Mouse (Mus musculus) liver, embryonic 14 days (tissue): Measurements from ENCODE around the gene Rnf41. TPM values are rescaled to one million over a fixed set of nuclear protein-coding genes. Genes with fewer than 3 reads are reported as not detected.

Experiments
- polyA plus RNA-seq: library from polyadenylated mRNA; depleted of rRNA; stranded (reverse); fragments of >200 nt; gene quantifications from 2 replicates; pipeline ENCODE4 v1.2.3, GENCODE M21; 2012; rRNA removed

The Rnf41 gene
- polyA plus RNA-seq: 5.3 and 6.0 TPM in 2 replicates

GRCm38 (mm10) chr10:128411211-128412054 is at the start of gene Rnf41, which contains the start of gene Nabp2:
Rnf41 (plus strand) TSS chr10:128411657.
Nabp2 (minus strand) TSS chr10:128411492.

GRCm38 (mm10) chr10:128368402-128369217 is 42.8 kb upstream of the Rnf41 start, which contains the start of gene Coq10a:
Coq10a (minus strand) TSS chr10:128368997.

GRCm38 (mm10) chr10:128376455-128377211 is 34.8 kb upstream of the Rnf41 start, which contains the start of gene Ankrd52:
Ankrd52 (plus strand) TSS chr10:128377115.

GRCm38 (mm10) chr10:128401056-128401455 is 10.4 kb upstream of the Rnf41 start, which contains the start of gene Slc39a5:
Slc39a5 (minus strand) TSS chr10:128401229.

GRCm38 (mm10) chr10:128458719-128459408 is 47.4 kb downstream of the Rnf41 start, which contains the start of gene Smarcc2:
Smarcc2 (plus strand) TSS chr10:128459248.

Other genes starting within 250 kb of the Rnf41 start
- 10.2 and 10.3 TPM in 2 replicates for gene Rbms2, start 231.4 kb upstream of the Rnf41 start, polyA plus RNA-seq
- gene Gls2, start 217.2 kb upstream of the Rnf41 start, polyA plus RNA-seq: 4.7 and 5.8 TPM in 2 replicates
- 11.3 and 14.6 TPM in 2 replicates for gene Spryd4, start 199.8 kb upstream of the Rnf41 start, polyA plus RNA-seq
- 0.02 TPM in 2 replicates for gene Mip, start 185.8 kb upstream of the Rnf41 start, polyA plus RNA-seq
- gene Timeless, start 179.6 kb upstream of the Rnf41 start, polyA plus RNA-seq: 11.7 and 14.6 TPM in 2 replicates
- 0.76 and 0.77 TPM in 2 replicates for gene Apon, start 157.6 kb upstream of the Rnf41 start, polyA plus RNA-seq
- 55.6 and 67.0 TPM in 2 replicates for gene Apof, start 143.0 kb upstream of the Rnf41 start, polyA plus RNA-seq
- 6.0 and 7.8 TPM in 2 replicates for gene Stat2, start 141.1 kb upstream of the Rnf41 start, polyA plus RNA-seq
- 0.05 and 0.07 TPM in 2 replicates for gene Il23a, start 112.9 kb upstream of the Rnf41 start, polyA plus RNA-seq
- gene Pan2, start 108.3 kb upstream of the Rnf41 start, polyA plus RNA-seq: 11.6 and 14.5 TPM in 2 replicates
- gene Cnpy2, start 89.2 kb upstream of the Rnf41 start, polyA plus RNA-seq: 40.1 and 42.6 TPM in 2 replicates
- gene Cs, start 73.9 kb upstream of the Rnf41 start, polyA plus RNA-seq: 77.6 and 86.0 TPM in 2 replicates
- gene Coq10a, start 42.7 kb upstream of the Rnf41 start, polyA plus RNA-seq: 6.3 and 7.8 TPM in 2 replicates
- 6.6 and 7.5 TPM in 2 replicates for gene Ankrd52, start 34.5 kb upstream of the Rnf41 start, polyA plus RNA-seq
- gene Slc39a5, start 10.4 kb upstream of the Rnf41 start, polyA plus RNA-seq: 27.1 and 33.4 TPM in 2 replicates
- 23.4 and 25.4 TPM in 2 replicates for gene Nabp2, start 165 bp upstream of the Rnf41 start, polyA plus RNA-seq
- 29.4 and 31.2 TPM in 2 replicates for gene Smarcc2, start 47.6 kb downstream of the Rnf41 start, polyA plus RNA-seq
- gene Myl6, start 82.5 kb downstream of the Rnf41 start, polyA plus RNA-seq: 684 and 704 TPM in 2 replicates
- 1.3 and 2.6 TPM in 2 replicates for gene Myl6b, start 87.0 kb downstream of the Rnf41 start, polyA plus RNA-seq
- 8.9 and 10.3 TPM in 2 replicates for gene Esyt1, start 114.2 kb downstream of the Rnf41 start, polyA plus RNA-seq
- 3.4 and 3.9 TPM in 2 replicates for gene Zc3h10, start 136.1 kb downstream of the Rnf41 start, polyA plus RNA-seq
- gene Rpl41, start 137.6 kb downstream of the Rnf41 start, polyA plus RNA-seq: 2,339 and 2,756 TPM in 2 replicates
- gene Pa2g4, start 154.3 kb downstream of the Rnf41 start, polyA plus RNA-seq: 134 TPM in 2 replicates
- gene Erbb3, start 178.0 kb downstream of the Rnf41 start, polyA plus RNA-seq: 1.6 and 1.8 TPM in 2 replicates
- 772 and 943 TPM in 2 replicates for gene Rps26, start 215.1 kb downstream of the Rnf41 start, polyA plus RNA-seq
- 0.10 and 0.13 TPM in 2 replicates for gene Ikzf4, start 234.3 kb downstream of the Rnf41 start, polyA plus RNA-seq